Mouse (Mus musculus): Measurements from ENCODE around the gene Hsf2bp. TPM values are rescaled to one million over a fixed set of nuclear protein-coding genes. Genes with fewer than 3 reads are reported as not detected.

The Hsf2bp gene
- total and polyA plus RNA-seq, 3 experiments: 0.04 to 0.15 TPM; not detected in 1

GRCm38 (mm10) chr17:31965623-31966022 lies 70.5 kb downstream of the Hsf2bp start:
- Histone ChIP-seq H3K27me3 (ENCODE audit: control insufficient read depth in 1 of 2, insufficient read depth in 2 of 2, low read length in 2 of 2) (peaks cover 3 to 8% of the 10 kb centered on the region in 2 experiments), H3K9me3 (replicated peaks; ENCODE audit: insufficient read depth, low read length) (no peaks in the 10 kb centered on the region), H3K9ac (ENCODE audit: control insufficient read depth, low read depth, low read length, poor library complexity, severe bottlenecking) (no peak overlapping the region), H3K4me3 (ENCODE audit: control insufficient read depth in 1 of 2, insufficient read depth in 1 of 2, low read depth in 2 of 2, low read length in 2 of 2) (no peak overlapping the region), H3K27ac (ENCODE audit: control insufficient read depth, low read depth, low read length) (no peak overlapping the region), H3K4me1 (ENCODE audit: control insufficient read depth in 1 of 2, insufficient read depth in 2 of 2, low read length in 2 of 2) (no peaks in the 10 kb centered on the region), H3K79me2 (ENCODE audit: control insufficient read depth, insufficient read depth, low read length, poor library complexity) (no peaks in the 10 kb centered on the region), H3K36me3 (ENCODE audit: control insufficient read depth in 1 of 2, insufficient read depth in 2 of 2, low read length in 2 of 2) (no peaks in the 10 kb centered on the region)
- no peak for DNase-seq (ENCODE audit: low read depth, low spot score)
- TF ChIP-seq MYC (IDR thresholded peaks at IDR 0.05; ENCODE audit: low read depth, low read length) (no peak), JUND (IDR thresholded peaks at IDR 0.05; ENCODE audit: low read depth, low read length) (no peak), MEF2A (IDR thresholded peaks at IDR 0.05; ENCODE audit: extremely low read depth, insufficient replicate concordance, low read depth, low read length, poor library complexity, severe bottlenecking) (no peak), MAX (IDR thresholded peaks at IDR 0.05; ENCODE audit: low read length) (no peak), MAZ (IDR thresholded peaks at IDR 0.05; ENCODE audit: low read depth, low read length) (no peak), MYB (IDR thresholded peaks at IDR 0.05; ENCODE audit: low read depth, low read length) (no peak), CHD1 (IDR thresholded peaks at IDR 0.05; ENCODE audit: low read depth, low read length) (no peak), RAD21 (IDR thresholded peaks at IDR 0.05; ENCODE audit: low read depth, low read length) (no peak), E2F4 (IDR thresholded peaks at IDR 0.05; ENCODE audit: borderline replicate concordance, low read depth, low read length) (no peak), MXI1 (IDR thresholded peaks at IDR 0.05; ENCODE audit: low read depth, low read length) (no peak), NRF1 (IDR thresholded peaks at IDR 0.05; ENCODE audit: insufficient read depth, low read depth, low read length, poor library complexity, severe bottlenecking) (no peak), EP300 (IDR thresholded peaks at IDR 0.05; ENCODE audit: low read depth in 1 of 2, low read length in 2 of 2) (no peak), POLR2A (IDR thresholded peaks at IDR 0.05; ENCODE audit: control insufficient read depth in 1 of 2, insufficient read depth in 1 of 2, low read depth in 1 of 2, low read length in 2 of 2, poor library complexity in 1 of 2) (no peak)

- Histone ChIP-seq H3K4me1 (ENCODE audit: control insufficient read depth in 1 of 2, insufficient read depth in 2 of 2, low read length in 2 of 2) (no peaks in the 10 kb centered on the region), H3K4me3 (ENCODE audit: control insufficient read depth in 1 of 2, insufficient read depth in 1 of 2, low read depth in 2 of 2, low read length in 2 of 2) (no peak overlapping the region), H3K79me2 (ENCODE audit: control insufficient read depth, insufficient read depth, low read length, poor library complexity) (no peaks in the 10 kb centered on the region), H3K27me3 (ENCODE audit: control insufficient read depth in 1 of 2, insufficient read depth in 2 of 2, low read length in 2 of 2) (peaks cover 3 to 6% of the 10 kb centered on the region in 2 experiments; a peak in 3 of 4 replicates), H3K9ac (ENCODE audit: control insufficient read depth, low read depth, low read length, poor library complexity, severe bottlenecking) (no peak overlapping the region), H3K36me3 (ENCODE audit: control insufficient read depth in 1 of 2, insufficient read depth in 2 of 2, low read length in 2 of 2) (no peaks in the 10 kb centered on the region), H3K27ac (ENCODE audit: control insufficient read depth, low read depth, low read length) (no peak overlapping the region), H3K9me3 (replicated peaks; ENCODE audit: insufficient read depth, low read length) (no peaks in the 10 kb centered on the region)
- no peak for DNase-seq (ENCODE audit: low read depth, low spot score)
- TF ChIP-seq E2F4 (IDR thresholded peaks at IDR 0.05; ENCODE audit: borderline replicate concordance, low read depth, low read length) (no peak), MAFK (IDR thresholded peaks at IDR 0.05; ENCODE audit: borderline replicate concordance, low read depth, low read length) (no peak), TAL1 (IDR thresholded peaks at IDR 0.05; ENCODE audit: low read length) (no peak), GATA1 (IDR thresholded peaks at IDR 0.05; ENCODE audit: low read depth, low read length) (no peak), EP300 (IDR thresholded peaks at IDR 0.05; ENCODE audit: low read depth in 1 of 2, low read length in 2 of 2) (no peak), RAD21 (IDR thresholded peaks at IDR 0.05; ENCODE audit: low read depth, low read length) (no peak), CHD1 (IDR thresholded peaks at IDR 0.05; ENCODE audit: low read depth, low read length) (no peak), JUND (IDR thresholded peaks at IDR 0.05; ENCODE audit: low read depth, low read length) (no peak)
Observed at GRCm38 (mm10) chr17:31962930-31963329, 73.2 kb downstream of the Hsf2bp start.

Data from MEL (cell line).